Mouse (Mus musculus): ENCODE results near the gene 1110032A03Rik. TPM values are rescaled to one million over a fixed set of nuclear protein-coding genes. Genes with fewer than 3 reads are reported as not detected.

1110032A03Rik gene
- 52.3 TPM in 2 replicates for polyA plus RNA-seq (2015; fragmentation: Nextera tagmentation; extraction: Ambion mirVana)

DNA sequence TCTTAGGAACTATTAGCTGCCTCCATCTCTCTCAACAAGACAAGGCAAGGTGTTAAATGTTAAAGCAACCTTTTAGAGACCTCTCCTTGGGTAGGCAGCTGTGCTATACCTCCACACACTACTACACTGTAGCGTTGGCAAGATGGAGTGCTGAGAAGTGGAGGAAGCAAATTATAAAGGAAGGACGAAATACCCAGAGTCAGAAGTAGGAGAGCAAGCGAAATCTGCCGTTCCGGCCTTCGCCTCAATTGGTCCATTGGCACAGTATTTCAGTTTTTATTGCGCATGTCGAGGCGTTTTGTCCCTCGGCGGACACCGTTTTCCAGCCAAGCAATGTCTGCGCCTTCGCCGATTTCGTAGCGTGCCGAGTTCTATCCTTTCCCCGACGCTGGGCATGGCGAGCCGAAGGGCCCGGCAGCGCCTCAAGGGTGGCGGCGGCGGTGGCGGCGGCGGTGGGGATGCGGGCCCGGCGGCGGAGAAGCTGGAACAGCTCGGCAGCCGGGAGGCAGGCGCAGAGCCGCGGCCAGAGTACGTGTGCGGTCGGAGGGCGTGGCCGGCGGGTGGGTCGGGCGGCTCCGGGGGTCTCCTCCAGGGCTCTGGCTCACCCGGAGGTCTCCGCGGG is at the start of gene 1110032A03Rik, which contains the start of gene Alg9:
1110032A03Rik (minus strand) TSS at position 530 of the 622 bp plus-strand sequence.
Alg9 (plus strand) TSS at position 29 of the 622 bp plus-strand sequence.
- Histone ChIP-seq H3K9me3 (no peaks in the 10 kb centered on the region), H3K4me1 (peaks cover 27% of the 10 kb centered on the region), H3K36me3 (replicated peaks) (peaks cover 3% of the 10 kb centered on the region; the same call in 1 of the 2 replicates), H3K27me3 (replicated peaks) (no peaks in the 10 kb centered on the region), H3K4me2 (peak within 1 kb of the TSS; percentile 80), H3K4me3 (peak within 1 kb of the TSS; percentile 64), H3K27ac (peak within 1 kb of the TSS; percentile 94), H3K9ac (peak within 1 kb of the TSS; percentile 88)
- peak; percentile 81 for ATAC-seq (replicated peaks)
- under 1% methylated on average over 51 of the region's 51 CpGs for WGBS

DNA sequence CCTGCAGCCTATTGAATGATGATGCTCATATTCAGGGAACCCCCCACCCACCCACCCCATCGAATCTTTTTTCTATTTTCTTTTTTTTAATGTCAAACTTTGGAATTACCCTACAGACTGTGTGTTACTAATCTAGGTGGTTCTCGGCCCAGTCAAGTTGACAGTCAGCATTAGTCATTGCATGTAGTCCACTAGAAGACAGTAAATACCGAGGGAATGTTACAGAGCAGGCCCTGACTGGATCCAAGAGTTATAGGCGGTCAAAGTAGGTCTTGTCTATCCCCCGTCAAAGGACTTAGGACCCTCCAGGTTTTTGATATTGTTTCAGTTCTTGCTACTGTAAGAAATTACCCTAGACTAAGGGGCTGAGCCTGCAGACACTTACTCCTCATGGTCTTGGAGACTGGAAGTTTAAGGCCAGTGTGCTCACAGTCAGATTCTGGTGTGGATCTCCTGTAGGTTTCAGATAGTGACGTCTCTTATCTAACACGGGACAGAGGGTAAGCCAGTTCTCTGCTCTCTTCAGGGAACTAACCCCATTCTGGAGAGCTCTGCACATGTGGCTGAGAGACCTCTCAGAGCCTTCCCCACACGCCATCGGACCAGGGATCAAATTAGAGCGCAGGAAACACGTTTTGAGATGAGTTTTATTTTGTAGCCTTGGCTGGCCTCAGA is 48.6 kb upstream of the 1110032A03Rik start:
- no peak overlapping the region for H3K9ac ChIP-seq
- H3K36me3 ChIP-seq (replicated peaks): peaks cover 22% of the 10 kb centered on the region
- no peaks in the 10 kb centered on the region for H3K27me3 ChIP-seq (replicated peaks)
- H3K27ac ChIP-seq: no peak overlapping the region
- H3K4me1 ChIP-seq: no peaks in the 10 kb centered on the region
- no peak for ATAC-seq (replicated peaks)
- WGBS: 91% methylated on average over 11 of the region's 11 CpGs
- H3K4me2 ChIP-seq: no peak overlapping the region
- H3K4me3 ChIP-seq: no peak overlapping the region
- no peaks in the 10 kb centered on the region for H3K9me3 ChIP-seq

DNA sequence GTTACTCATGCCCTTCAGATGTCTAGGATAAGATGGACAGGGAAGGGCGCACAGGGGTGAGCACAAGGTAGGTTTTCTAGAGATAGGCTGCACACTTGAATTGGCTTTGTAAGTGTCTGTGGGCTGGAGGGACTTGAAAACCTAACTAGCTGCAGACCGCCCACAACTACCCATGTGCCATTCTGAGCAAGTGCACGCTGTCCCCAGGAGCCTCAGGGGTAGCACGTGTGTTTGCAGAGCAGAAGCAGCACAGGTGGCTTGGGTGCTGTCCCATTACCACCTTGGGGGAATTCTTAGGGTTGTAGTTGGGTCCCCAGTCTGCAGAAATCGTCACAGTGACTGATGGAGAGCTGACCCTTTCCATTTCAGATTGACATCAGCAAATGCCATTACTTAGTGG is 46.9 kb upstream of the 1110032A03Rik start:
- Histone ChIP-seq H3K27ac (no peak overlapping the region), H3K9ac (no peak overlapping the region), H3K36me3 (replicated peaks) (peaks cover 18% of the 10 kb centered on the region), H3K4me3 (no peak overlapping the region), H3K4me2 (no peak overlapping the region), H3K27me3 (replicated peaks) (no peaks in the 10 kb centered on the region), H3K4me1 (no peaks in the 10 kb centered on the region), H3K9me3 (no peaks in the 10 kb centered on the region)
- WGBS: 93% methylated on average over 5 of the region's 5 CpGs
- no peak for ATAC-seq (replicated peaks)

DNA sequence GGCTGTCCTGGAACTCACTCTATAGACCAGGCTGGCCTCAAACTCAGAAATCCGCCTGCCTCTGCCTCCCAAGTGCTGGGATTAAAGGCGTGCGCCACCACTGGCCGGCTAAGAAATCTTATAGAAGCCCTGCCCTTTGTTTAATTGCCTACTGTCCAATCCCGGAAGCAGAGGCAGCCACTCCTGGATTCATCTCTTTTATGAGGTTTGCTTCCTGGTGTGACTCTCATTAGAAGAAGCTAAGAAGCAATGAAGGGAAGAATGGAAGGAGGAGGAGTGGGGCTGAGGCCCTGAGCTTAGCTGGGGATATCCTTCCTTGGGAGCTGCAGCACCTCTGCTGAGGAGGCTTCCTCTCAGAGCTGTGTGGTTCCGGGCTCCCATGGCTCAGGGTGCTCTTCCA is 46.3 kb upstream of the 1110032A03Rik start:
- Histone ChIP-seq H3K27ac (no peak overlapping the region), H3K4me2 (no peak overlapping the region), H3K9ac (no peak overlapping the region), H3K36me3 (replicated peaks) (peaks cover 19% of the 10 kb centered on the region), H3K4me1 (no peaks in the 10 kb centered on the region), H3K9me3 (no peaks in the 10 kb centered on the region), H3K4me3 (no peak overlapping the region), H3K27me3 (replicated peaks) (no peaks in the 10 kb centered on the region)
- ATAC-seq (replicated peaks): no peak
- WGBS: 91% methylated on average over 6 of the region's 6 CpGs

DNA sequence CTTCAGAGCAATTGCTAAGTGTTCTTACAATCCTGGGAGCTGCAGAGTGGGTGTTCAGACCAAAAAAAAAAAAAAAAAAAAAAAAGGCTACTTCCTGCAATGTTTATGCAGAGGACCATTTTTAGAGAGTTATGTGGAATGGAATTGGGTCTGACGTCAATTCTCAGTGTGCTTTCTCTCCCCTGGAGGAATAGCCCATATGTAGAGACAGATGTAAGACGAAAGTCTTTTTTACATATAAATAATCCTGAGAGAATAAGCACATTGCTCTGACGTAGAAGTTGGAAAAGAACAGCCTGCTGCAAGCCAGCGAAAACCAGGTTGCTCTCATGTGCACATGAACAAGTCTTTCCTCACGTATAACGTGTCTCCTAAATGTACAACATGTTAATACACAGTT is 44.4 kb upstream of the 1110032A03Rik start:
- Histone ChIP-seq H3K36me3 (replicated peaks) (peaks cover 22% of the 10 kb centered on the region), H3K4me2 (no peak overlapping the region), H3K4me1 (no peaks in the 10 kb centered on the region), H3K27me3 (replicated peaks) (no peaks in the 10 kb centered on the region), H3K9ac (no peak overlapping the region), H3K4me3 (no peak overlapping the region), H3K27ac (no peak overlapping the region), H3K9me3 (no peaks in the 10 kb centered on the region)
- ATAC-seq (replicated peaks): no peak
- WGBS: 92% methylated on average over 6 of the region's 6 CpGs

DNA sequence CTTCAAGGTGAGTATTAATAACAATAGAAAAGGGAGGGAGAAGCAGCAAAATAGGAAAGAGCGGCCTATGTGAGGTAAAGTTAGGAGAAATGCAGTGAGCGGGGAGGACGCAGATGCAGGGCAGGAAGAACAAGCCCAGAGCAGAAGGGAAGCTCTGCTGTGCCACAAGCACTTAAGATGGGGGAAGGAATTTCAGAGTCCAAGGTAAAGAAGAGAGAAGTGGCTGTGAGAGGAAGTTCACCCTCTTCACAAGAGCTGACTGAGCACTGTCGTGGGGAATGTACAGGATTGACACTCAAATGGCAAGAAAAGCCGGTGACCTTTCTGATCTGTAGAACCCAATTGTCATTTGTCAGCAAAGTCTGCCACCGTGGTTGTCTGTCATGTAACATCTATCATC is 42.7 kb upstream of the 1110032A03Rik start:
- H3K27me3 ChIP-seq (replicated peaks): no peaks in the 10 kb centered on the region
- H3K4me1 ChIP-seq: no peaks in the 10 kb centered on the region
- ATAC-seq (replicated peaks): no peak
- no peak overlapping the region for H3K4me2 ChIP-seq
- no peak overlapping the region for H3K27ac ChIP-seq
- no peak overlapping the region for H3K4me3 ChIP-seq
- no peak overlapping the region for H3K9ac ChIP-seq
- H3K36me3 ChIP-seq (replicated peaks): peaks cover 19% of the 10 kb centered on the region
- H3K9me3 ChIP-seq: no peaks in the 10 kb centered on the region
- WGBS: 95% methylated on average over 6 of the region's 6 CpGs

DNA sequence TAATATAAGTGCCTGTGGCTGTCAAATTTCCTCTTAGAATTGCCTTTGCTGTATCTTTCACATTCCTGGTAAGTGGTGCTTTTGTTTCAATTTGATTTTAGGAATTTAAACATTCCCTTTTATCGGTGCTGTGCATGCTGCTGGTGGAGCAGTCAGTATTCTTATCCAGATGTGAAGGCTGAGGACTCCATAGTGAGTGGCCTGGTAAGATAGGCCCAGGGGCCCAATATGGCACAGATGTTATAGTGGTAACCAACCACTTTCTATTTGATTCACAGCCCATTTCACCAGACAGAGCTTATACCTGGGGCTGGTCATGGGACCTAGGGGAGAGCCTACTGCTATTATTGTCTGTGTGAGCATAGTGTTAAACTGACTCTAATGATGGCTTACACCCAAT is 41.2 kb upstream of the 1110032A03Rik start:
- Histone ChIP-seq H3K36me3 (replicated peaks) (peaks cover 15% of the 10 kb centered on the region; the same call in 1 of the 2 replicates), H3K4me3 (no peak overlapping the region), H3K27ac (no peak overlapping the region), H3K9ac (no peak overlapping the region), H3K4me2 (no peak overlapping the region), H3K27me3 (replicated peaks) (no peaks in the 10 kb centered on the region), H3K4me1 (no peaks in the 10 kb centered on the region), H3K9me3 (no peaks in the 10 kb centered on the region)
- WGBS: 100% methylated on average over 1 of the region's 1 CpGs
- ATAC-seq (replicated peaks): no peak

DNA sequence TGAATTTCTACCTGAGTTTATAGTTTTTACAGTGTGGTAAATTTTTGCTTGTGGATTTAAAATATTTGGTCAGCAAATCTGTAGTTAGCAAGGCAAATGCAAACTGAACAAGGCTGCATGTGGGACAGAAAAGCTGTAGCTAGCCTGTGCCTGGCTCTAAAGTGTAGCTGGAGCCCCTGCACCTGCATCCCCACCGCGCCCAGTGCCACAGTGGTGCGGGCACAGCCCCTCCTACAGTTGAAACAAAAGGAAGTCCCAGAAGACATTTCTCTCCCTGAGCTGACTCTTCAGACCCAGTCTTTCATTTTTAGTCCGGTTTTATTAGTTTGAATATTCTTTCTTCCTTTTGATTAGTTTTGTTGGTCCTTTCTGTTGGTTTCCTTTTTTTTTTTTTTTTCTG is 40.3 kb upstream of the 1110032A03Rik start:
- no peak for ATAC-seq (replicated peaks)
- H3K36me3 ChIP-seq (replicated peaks): peaks cover 15% of the 10 kb centered on the region; the same call in 1 of the 2 replicates
- H3K9ac ChIP-seq: no peak overlapping the region
- H3K9me3 ChIP-seq: no peaks in the 10 kb centered on the region
- no peaks in the 10 kb centered on the region for H3K27me3 ChIP-seq (replicated peaks)
- H3K4me1 ChIP-seq: no peaks in the 10 kb centered on the region
- no peak overlapping the region for H3K4me3 ChIP-seq
- WGBS: 99% methylated on average over 4 of the region's 4 CpGs
- no peak overlapping the region for H3K27ac ChIP-seq
- no peak overlapping the region for H3K4me2 ChIP-seq

DNA sequence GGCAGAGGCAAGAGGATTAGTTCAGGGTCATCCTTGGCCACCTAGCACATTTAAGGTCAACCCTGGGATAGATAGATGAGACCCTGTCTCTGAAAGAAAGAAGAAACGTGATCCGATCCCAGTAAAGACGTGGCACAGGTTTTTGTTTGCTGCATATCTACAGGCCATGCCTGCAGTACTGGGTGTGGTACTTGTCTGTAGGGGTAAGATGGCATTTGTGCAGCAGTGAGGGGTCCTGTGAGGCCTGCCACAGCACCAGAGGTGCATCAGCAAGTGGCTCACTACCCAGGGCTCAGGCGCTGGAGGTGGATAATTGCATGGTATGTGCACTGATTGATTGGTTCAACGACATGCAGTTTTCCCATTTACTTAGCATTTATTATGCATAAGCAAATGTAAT is 38.5 kb upstream of the 1110032A03Rik start:
- Histone ChIP-seq H3K27me3 (replicated peaks) (no peaks in the 10 kb centered on the region), H3K9me3 (no peaks in the 10 kb centered on the region), H3K4me1 (no peaks in the 10 kb centered on the region), H3K27ac (no peak overlapping the region), H3K4me3 (no peak overlapping the region), H3K9ac (no peak overlapping the region), H3K4me2 (no peak overlapping the region), H3K36me3 (replicated peaks) (peaks cover 23% of the 10 kb centered on the region)
- no peak for ATAC-seq (replicated peaks)
- WGBS: 93% methylated on average over 5 of the region's 5 CpGs

DNA sequence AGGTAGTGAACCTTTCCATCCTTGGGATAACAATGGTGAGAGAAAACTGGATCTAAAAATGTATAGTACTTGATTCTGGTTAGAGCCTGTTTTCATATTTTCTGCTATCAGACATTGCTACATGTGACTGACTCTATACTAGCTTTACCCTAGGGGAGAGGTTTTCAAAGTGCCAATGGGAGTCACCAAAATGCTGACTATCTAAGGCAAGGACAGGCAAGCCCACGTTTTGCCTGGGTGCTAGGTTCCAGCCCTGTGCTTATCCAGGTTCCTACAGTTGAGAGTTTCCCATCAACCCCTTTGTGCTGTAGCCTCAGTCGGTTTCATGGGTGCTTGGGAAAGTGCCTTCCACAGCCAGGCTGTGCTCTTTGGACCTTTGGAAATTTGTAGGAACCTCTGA is 36.4 kb upstream of the 1110032A03Rik start:
- H3K9ac ChIP-seq: no peak overlapping the region
- WGBS: 76% methylated on average over 2 of the region's 2 CpGs
- no peak overlapping the region for H3K27ac ChIP-seq
- no peak overlapping the region for H3K4me3 ChIP-seq
- H3K9me3 ChIP-seq: no peaks in the 10 kb centered on the region
- H3K4me1 ChIP-seq: no peaks in the 10 kb centered on the region
- no peaks in the 10 kb centered on the region for H3K27me3 ChIP-seq (replicated peaks)
- H3K36me3 ChIP-seq (replicated peaks): peaks cover 39% of the 10 kb centered on the region
- no peak for ATAC-seq (replicated peaks)
- no peak overlapping the region for H3K4me2 ChIP-seq

DNA sequence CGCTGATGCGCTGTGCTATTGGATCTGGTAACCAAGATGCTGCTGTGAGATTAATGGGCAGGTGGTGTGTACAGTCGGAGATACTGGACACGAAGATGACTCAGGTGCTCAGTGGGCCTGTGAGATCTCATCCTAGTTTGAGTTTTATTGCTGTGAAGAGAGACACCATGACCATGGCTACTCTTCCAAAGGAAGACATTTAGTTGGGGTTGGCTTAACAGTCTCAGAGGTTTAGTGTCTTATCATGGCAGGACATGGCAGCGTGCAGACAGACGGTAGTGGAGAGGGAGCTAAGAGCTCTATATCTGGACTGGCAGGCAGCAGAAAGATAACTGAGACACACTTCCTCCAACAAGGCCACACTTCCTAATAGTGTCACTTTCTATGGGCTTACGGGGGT is 35.9 kb upstream of the 1110032A03Rik start:
- Histone ChIP-seq H3K27ac (no peak overlapping the region), H3K27me3 (replicated peaks) (no peaks in the 10 kb centered on the region), H3K4me2 (no peak overlapping the region), H3K4me1 (no peaks in the 10 kb centered on the region), H3K9ac (no peak overlapping the region), H3K9me3 (no peaks in the 10 kb centered on the region), H3K4me3 (no peak overlapping the region), H3K36me3 (replicated peaks) (peaks cover 37% of the 10 kb centered on the region)
- no peak for ATAC-seq (replicated peaks)
- WGBS: 96% methylated on average over 7 of the region's 7 CpGs

DNA sequence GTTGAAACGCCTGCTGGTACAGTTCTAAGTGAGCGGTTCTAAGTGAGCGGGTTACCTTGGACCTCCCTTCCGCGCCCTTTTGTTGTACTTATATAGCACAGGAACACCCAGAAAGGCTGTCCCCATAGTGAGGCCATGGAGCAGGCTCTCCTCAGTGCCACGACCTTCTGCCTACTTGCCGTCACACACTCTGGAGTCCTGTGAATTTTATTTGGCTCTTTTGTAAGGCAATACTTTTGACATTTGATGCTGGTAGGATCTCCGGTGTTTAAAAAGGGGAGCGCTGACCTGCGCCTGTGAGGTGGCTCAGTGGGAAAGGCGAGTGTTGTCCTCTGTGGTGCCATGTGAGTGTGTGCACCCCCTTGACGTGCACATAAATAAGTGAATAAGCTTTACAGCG is 33.8 kb upstream of the 1110032A03Rik start:
- H3K4me1 ChIP-seq: no peaks in the 10 kb centered on the region
- no peaks in the 10 kb centered on the region for H3K27me3 ChIP-seq (replicated peaks)
- H3K27ac ChIP-seq: no peak overlapping the region
- no peak for ATAC-seq (replicated peaks)
- H3K4me3 ChIP-seq: no peak overlapping the region
- H3K9ac ChIP-seq: no peak overlapping the region
- no peaks in the 10 kb centered on the region for H3K9me3 ChIP-seq
- no peak overlapping the region for H3K4me2 ChIP-seq
- 90% methylated on average over 13 of the region's 13 CpGs for WGBS
- H3K36me3 ChIP-seq (replicated peaks): peaks cover 48% of the 10 kb centered on the region

DNA sequence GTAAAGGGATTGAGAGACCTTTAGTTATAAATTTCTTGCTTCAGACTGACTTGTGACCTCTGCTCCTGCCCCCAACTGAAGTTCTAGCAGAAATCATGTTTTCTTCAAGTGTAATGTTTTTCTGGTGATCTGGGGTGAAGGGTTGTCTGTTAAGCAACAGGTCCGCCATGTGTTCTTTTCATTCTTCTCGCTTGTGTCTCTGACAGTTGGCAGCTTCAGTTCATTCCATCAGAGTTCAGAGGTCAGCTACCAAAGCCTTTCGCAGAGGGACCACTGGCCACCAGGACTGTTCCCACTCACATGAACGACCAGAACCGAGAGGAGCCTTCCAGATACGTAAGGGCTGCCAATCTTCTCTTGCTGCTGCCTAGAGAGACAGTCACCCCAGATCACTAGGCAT is 33.2 kb upstream of the 1110032A03Rik start:
- ATAC-seq (replicated peaks): no peak
- peaks cover 50% of the 10 kb centered on the region for H3K36me3 ChIP-seq (replicated peaks)

More for the DNA sequence above, 33.2 kb upstream of the 1110032A03Rik start:
- H3K27me3 ChIP-seq (replicated peaks): no peaks in the 10 kb centered on the region
- WGBS: 86% methylated on average over 6 of the region's 6 CpGs
- no peak overlapping the region for H3K4me3 ChIP-seq
- H3K9me3 ChIP-seq: no peaks in the 10 kb centered on the region
- no peak overlapping the region for H3K27ac ChIP-seq
- H3K4me1 ChIP-seq: no peaks in the 10 kb centered on the region
- H3K9ac ChIP-seq: no peak overlapping the region
- H3K4me2 ChIP-seq: no peak overlapping the region

Measured in midbrain, embryonic 15.5 days (tissue).